Mouse (Mus musculus) thymus, postnatal 4 days (tissue): Measurements from ENCODE around the gene Chit1.

Source experiments
- DNase-seq: peaks from one replicate; pipeline ENCODE4 v3.0.0; 2021

Chit1 gene

GRCm38 (mm10) chr1:134110979-134111378, at the start of gene Chit1:
Chit1 (plus strand) TSS chr1:134111242.
- DNase-seq: no peak

- DNase-seq: peak; percentile 37
Measured at GRCm38 (mm10) chr1:134061915-134062314, 49.1 kb upstream of the Chit1 start.

- no peak for DNase-seq
Measured at GRCm38 (mm10) chr1:134062411-134063085, 48.5 kb upstream of the Chit1 start.

GRCm38 (mm10) chr1:134063086-134063772, 47.8 kb upstream of the Chit1 start:
- peak; percentile 86 for DNase-seq

GRCm38 (mm10) chr1:134063773-134064125, 47.3 kb upstream of the Chit1 start:
- DNase-seq: peak; percentile 80

- peak; percentile 60 for DNase-seq
Measured at GRCm38 (mm10) chr1:134064296-134064831, 46.7 kb upstream of the Chit1 start.

GRCm38 (mm10) chr1:134065241-134065809, 45.7 kb upstream of the Chit1 start:
- DNase-seq: peak; percentile 61

- peak; percentile 47 for DNase-seq
Measured at GRCm38 (mm10) chr1:134066554-134066953, 44.5 kb upstream of the Chit1 start.

GRCm38 (mm10) chr1:134067143-134067619, 43.9 kb upstream of the Chit1 start:
- peak; percentile 85 for DNase-seq

- no peak for DNase-seq
Measured at GRCm38 (mm10) chr1:134070099-134070669, 40.9 kb upstream of the Chit1 start.

GRCm38 (mm10) chr1:134071411-134072018, 39.5 kb upstream of the Chit1 start:
- DNase-seq: no peak

GRCm38 (mm10) chr1:134073061-134073564, 37.9 kb upstream of the Chit1 start:
- DNase-seq: peak; percentile 35

- DNase-seq: no peak
Measured at GRCm38 (mm10) chr1:134073658-134074057, 37.4 kb upstream of the Chit1 start.

- peak; percentile 28 for DNase-seq
Measured at GRCm38 (mm10) chr1:134074184-134074583, 36.9 kb upstream of the Chit1 start.

- DNase-seq: peak; percentile 31
Measured at GRCm38 (mm10) chr1:134074606-134075005, 36.4 kb upstream of the Chit1 start.

- peak; percentile 61 for DNase-seq
Measured at GRCm38 (mm10) chr1:134075532-134075931, 35.5 kb upstream of the Chit1 start.

- peak; percentile 44 for DNase-seq
Measured at GRCm38 (mm10) chr1:134076789-134077188, 34.3 kb upstream of the Chit1 start.

- peak; percentile 59 for DNase-seq
Measured at GRCm38 (mm10) chr1:134077389-134078060, 33.5 kb upstream of the Chit1 start.

GRCm38 (mm10) chr1:134078061-134078795, 32.8 kb upstream of the Chit1 start:
- peak; percentile 56 for DNase-seq

- peak; percentile 97 for DNase-seq
Measured at GRCm38 (mm10) chr1:134078802-134079476, 32.1 kb upstream of the Chit1 start, which contains the start of gene Btg2. Btg2 (minus strand) TSS chr1:134079120.
